Mouse (Mus musculus): Measurements from ENCODE around the gene Gas2l3.

Gas2l3 gene

GRCm38 (mm10) chr10:89458770-89459169 lies 15.0 kb upstream of the Gas2l3 start:
- ChIA-PET CTCF (interaction anchor here in 1 of 4 experiments (1.3 kb wide), 1 partner anchor 171 kb away, joined by 7 read pairs; no protein-coding TSS in a partner anchor), POLR2A (no interaction called here)

GRCm38 (mm10) chr10:89453794-89454193 lies 10.0 kb upstream of the Gas2l3 start:
- ChIA-PET POLR2A (interaction anchor here in 3 of 4 experiments (0.6 to 3.1 kb wide), 5 partner anchors 9 to 419 kb away, joined by 3 to 26 read pairs (median 4); partner anchors contain the start of gene Gas2l3 (in 3 of the 3)), CTCF (interaction anchor here in 2 of 4 experiments (0.8 to 1.8 kb wide), 3 partner anchors 8 to 177 kb away, joined by 3 to 9 read pairs (median 4); no protein-coding TSS in a partner anchor)

GRCm38 (mm10) chr10:89453068-89453641 lies 9.4 kb upstream of the Gas2l3 start:
- CTCF ChIA-PET = interaction anchor here in 2 of 4 experiments (1.4 to 1.8 kb wide), 3 partner anchors 9 to 177 kb away, joined by 3 to 9 read pairs (median 5); no protein-coding TSS in a partner anchor
- POLR2A ChIA-PET = interaction anchor here (0.7 to 3.1 kb wide), 7 partner anchors 10 to 23 kb away, joined by 3 to 26 read pairs (median 3); partner anchors contain the start of gene Gas2l3 (in 3 of the 4)

- POLR2A ChIA-PET = interaction anchor here in 1 of 4 experiments (1.3 to 1.4 kb wide), 2 partner anchors 12 to 298 kb away, joined by 3 to 4 read pairs; no protein-coding TSS in a partner anchor
- CTCF ChIA-PET = interaction anchor here in 1 of 4 experiments (2.6 kb wide), 1 partner anchor 11 kb away, joined by 9 read pairs; no protein-coding TSS in a partner anchor
Measured at GRCm38 (mm10) chr10:89450411-89450810, 6.6 kb upstream of the Gas2l3 start.

GRCm38 (mm10) chr10:89444381-89444780 lies 614 bp upstream of the Gas2l3 start:
- ChIA-PET POLR2A (interaction anchor here in 2 of 4 experiments (1.1 to 2.8 kb wide), 6 partner anchors 9 to 51 kb away, joined by 3 to 26 read pairs (median 5); no protein-coding TSS in a partner anchor), CTCF (interaction anchor here in 2 of 4 experiments (2.3 kb wide), 2 partner anchors 17 to 191 kb away, joined by 5 to 8 read pairs; no protein-coding TSS in a partner anchor)

- CTCF ChIA-PET = interaction anchor here in 3 of 4 experiments (0.6 to 2.3 kb wide), 5 partner anchors 8 to 192 kb away, joined by 4 to 8 read pairs (median 6); no protein-coding TSS in a partner anchor
Measured at GRCm38 (mm10) chr10:89443115-89443622, 598 bp downstream of the Gas2l3 start.

GRCm38 (mm10) chr10:89442640-89443039 lies 1.1 kb downstream of the Gas2l3 start:
- POLR2A ChIA-PET = interaction anchor here in 2 of 4 experiments (0.6 to 2.8 kb wide), 10 partner anchors 8 to 328 kb away, joined by 3 to 26 read pairs (median 6); no protein-coding TSS in a partner anchor
- CTCF ChIA-PET = interaction anchor here in 3 of 4 experiments (0.6 to 2.3 kb wide), 3 partner anchors 19 to 192 kb away, joined by 5 to 8 read pairs (median 6); no protein-coding TSS in a partner anchor

More at GRCm38 (mm10) chr10:89443115-89443622, 598 bp downstream of the Gas2l3 start:
- POLR2A ChIA-PET = interaction anchor here (0.6 to 2.8 kb wide), 22 partner anchors 8 to 702 kb away, joined by 3 to 26 read pairs (median 4); partner anchors contain the start of gene Scyl2 (in 1 of the 4)

GRCm38 (mm10) chr10:89441961-89442360 lies 1.8 kb downstream of the Gas2l3 start:
- POLR2A ChIA-PET = interaction anchor here in 2 of 4 experiments (0.6 to 2.1 kb wide), 4 partner anchors 8 to 28 kb away, joined by 3 to 10 read pairs (median 4); no protein-coding TSS in a partner anchor
- CTCF ChIA-PET = no interaction called here

- POLR2A ChIA-PET = interaction anchor here in 1 of 4 experiments (0.7 kb wide), 1 partner anchor 1001 kb away, joined by 3 read pairs; no protein-coding TSS in a partner anchor
- CTCF ChIA-PET = interaction anchor here in 1 of 4 experiments (0.5 kb wide), 1 partner anchor 1289 kb away, joined by 3 read pairs; no protein-coding TSS in a partner anchor
Measured at GRCm38 (mm10) chr10:89439380-89439779, 4.4 kb downstream of the Gas2l3 start.

- ChIA-PET CTCF (no interaction called here), POLR2A (interaction anchor here (0.6 to 1.4 kb wide), 7 partner anchors 12 to 307 kb away, joined by 3 to 7 read pairs (median 4); partner anchors contain the start of gene Uhrf1bp1l (in 1 of the 4))
Measured at GRCm38 (mm10) chr10:89437996-89438395, 5.8 kb downstream of the Gas2l3 start.

GRCm38 (mm10) chr10:89437472-89437871 lies 6.3 kb downstream of the Gas2l3 start:
- CTCF ChIA-PET = no interaction called here
- POLR2A ChIA-PET = interaction anchor here (0.6 to 1.4 kb wide), 9 partner anchors 9 to 1012 kb away, joined by 3 to 7 read pairs (median 3); no protein-coding TSS in a partner anchor

- CTCF ChIA-PET = interaction anchor here in 1 of 4 experiments (0.6 kb wide), 1 partner anchor 1062 kb away, joined by 3 read pairs; no protein-coding TSS in a partner anchor
Measured at GRCm38 (mm10) chr10:89435920-89436319, 7.8 kb downstream of the Gas2l3 start.

GRCm38 (mm10) chr10:89435413-89435812 lies 8.4 kb downstream of the Gas2l3 start:
- ChIA-PET POLR2A (interaction anchor here (0.5 to 2.8 kb wide), 10 partner anchors 8 to 460 kb away, joined by 3 to 20 read pairs (median 3); partner anchors contain the start of gene Gas2l3 (in 2 of the 4)), CTCF (interaction anchor here in 2 of 4 experiments (0.6 to 1.0 kb wide), 5 partner anchors 8 to 95 kb away, joined by 3 to 9 read pairs (median 4); partner anchors contain the start of gene Gas2l3 (in 1 of the 2))

More at GRCm38 (mm10) chr10:89435920-89436319, 7.8 kb downstream of the Gas2l3 start:
- POLR2A ChIA-PET = interaction anchor here in 3 of 4 experiments (0.6 to 2.8 kb wide), 5 partner anchors 8 to 321 kb away, joined by 3 to 20 read pairs (median 7); partner anchors contain the start of gene Gas2l3 (in 2 of the 3)

GRCm38 (mm10) chr10:89434509-89435210 lies 9.1 kb downstream of the Gas2l3 start:
- CTCF ChIA-PET = interaction anchor here in 2 of 4 experiments (0.6 to 1.0 kb wide), 5 partner anchors 9 to 94 kb away, joined by 3 to 9 read pairs (median 4); partner anchors contain the start of gene Gas2l3 (in 1 of the 2)
- POLR2A ChIA-PET = interaction anchor here in 3 of 4 experiments (0.5 to 2.8 kb wide), 13 partner anchors 8 to 461 kb away, joined by 3 to 20 read pairs (median 3); partner anchors contain the start of gene Gas2l3 (in 2 of the 3)

- ChIA-PET CTCF (no interaction called here), POLR2A (interaction anchor here in 3 of 4 experiments (0.5 to 1.5 kb wide), 5 partner anchors 10 to 494 kb away, joined by 3 to 10 read pairs (median 4); partner anchors contain the start of gene Gas2l3 (in 2 of the 3))
Measured at GRCm38 (mm10) chr10:89432743-89433142, 11.0 kb downstream of the Gas2l3 start.

- CTCF ChIA-PET = no interaction called here
- POLR2A ChIA-PET = no interaction called here
Measured at GRCm38 (mm10) chr10:89430751-89431150, 13.0 kb downstream of the Gas2l3 start.

- POLR2A ChIA-PET = interaction anchor here in 1 of 4 experiments (0.9 to 2.0 kb wide), 3 partner anchors 10 to 12 kb away, joined by 3 to 8 read pairs (median 4); no protein-coding TSS in a partner anchor
- CTCF ChIA-PET = interaction anchor here in 1 of 4 experiments (0.9 kb wide), 1 partner anchor 37 kb away, joined by 3 read pairs; no protein-coding TSS in a partner anchor
Measured at GRCm38 (mm10) chr10:89424800-89425393, 18.9 kb downstream of the Gas2l3 start.
